Mouse (Mus musculus) thymus, postnatal 10 days (tissue): Measurements from ENCODE around the gene Map9.
A peak's percentile ranks its signal among the peaks of the same experiment; 100 is the strongest.
"Not testable (repeated sequence)": the region's sequence is repeated elsewhere in the genome, so short reads cannot be mapped to it uniquely, and the experiment has no call there.

ENCODE experiments used
- DNase-seq, 2 experiments: peaks; one replicate each; pipeline ENCODE4 v3.0.0; 2021; ENCODE audit warnings: low spot score in 2 of 2

Map9 gene

DNA sequence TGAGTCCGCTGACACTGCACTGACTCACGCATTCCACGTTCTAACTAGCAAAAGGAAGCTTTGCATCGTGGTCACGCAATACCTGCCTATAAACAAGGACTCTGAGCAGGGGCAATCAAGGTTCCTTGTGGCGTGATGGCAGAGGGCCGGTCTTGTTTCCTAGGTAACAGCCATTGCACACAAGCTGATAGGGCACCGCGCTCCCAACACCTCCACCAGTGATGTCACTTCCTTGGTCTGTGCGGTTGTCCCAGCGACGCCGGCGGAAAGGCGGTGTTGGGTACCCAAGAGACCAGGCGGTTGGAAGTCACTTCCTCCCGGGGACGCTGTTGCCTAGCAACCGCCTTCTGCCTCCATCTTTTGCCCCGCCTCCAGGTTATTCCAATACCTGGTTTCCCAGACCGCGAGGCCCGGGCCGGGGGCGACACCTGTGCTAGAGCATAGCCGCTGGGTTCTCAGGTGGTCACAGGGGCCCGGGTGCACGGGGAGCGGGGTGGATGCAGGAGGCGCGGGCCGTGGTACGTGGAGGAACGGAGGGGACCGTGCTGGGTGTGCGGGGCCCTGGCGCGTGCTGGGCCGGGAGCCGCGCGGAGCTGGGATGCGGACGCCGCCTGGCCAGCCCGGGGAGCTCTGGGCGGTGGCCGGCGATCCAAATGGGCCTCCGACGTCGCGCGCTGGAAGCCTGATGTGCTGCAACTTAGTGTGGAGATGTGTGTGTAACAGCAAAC is at the start of gene Map9:
Gene Map9 (plus strand): TSS at position 248 of the 728 bp plus-strand sequence.
- peak; percentile 90 to 94 for DNase-seq

DNA sequence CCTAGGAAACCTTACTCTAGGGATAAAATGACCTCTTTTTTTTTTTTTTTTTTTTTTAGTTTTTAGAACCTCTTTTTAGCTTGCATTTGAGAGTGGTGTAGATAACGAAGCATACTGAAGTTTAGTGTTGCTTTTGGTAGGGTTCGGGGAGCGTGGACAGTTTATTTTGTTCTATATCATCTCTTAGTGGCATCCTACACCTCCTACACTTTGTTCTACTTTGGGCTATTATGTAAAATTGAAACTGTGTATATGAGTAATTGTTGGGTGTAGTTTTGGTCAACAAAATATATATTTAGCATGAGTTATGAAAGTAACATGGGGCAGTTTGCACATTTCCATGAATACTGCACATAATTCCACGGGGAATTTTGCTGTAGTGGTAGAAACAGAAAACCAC is 42.1 kb upstream of the Map9 start:
- DNase-seq, result no peak

DNA sequence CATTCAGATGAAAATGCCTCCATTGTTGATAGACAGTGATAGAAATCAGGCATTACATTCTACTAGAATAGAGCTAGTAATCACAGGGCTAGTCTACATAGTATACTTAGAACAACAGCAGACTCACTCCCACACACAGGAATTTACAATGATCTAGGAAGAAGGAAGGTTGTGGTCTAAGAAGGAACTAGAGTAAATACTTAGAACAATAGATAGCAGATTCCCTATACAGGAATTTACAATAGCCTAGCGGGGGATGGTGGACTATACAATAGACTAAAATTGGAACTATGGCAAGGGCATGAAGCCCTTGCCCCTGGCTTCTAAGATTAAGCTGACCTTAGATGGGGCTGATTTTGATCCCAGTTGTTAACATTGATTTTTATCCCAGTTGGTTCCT is 31.1 kb upstream of the Map9 start:
- not testable (repeated sequence) for DNase-seq

DNA sequence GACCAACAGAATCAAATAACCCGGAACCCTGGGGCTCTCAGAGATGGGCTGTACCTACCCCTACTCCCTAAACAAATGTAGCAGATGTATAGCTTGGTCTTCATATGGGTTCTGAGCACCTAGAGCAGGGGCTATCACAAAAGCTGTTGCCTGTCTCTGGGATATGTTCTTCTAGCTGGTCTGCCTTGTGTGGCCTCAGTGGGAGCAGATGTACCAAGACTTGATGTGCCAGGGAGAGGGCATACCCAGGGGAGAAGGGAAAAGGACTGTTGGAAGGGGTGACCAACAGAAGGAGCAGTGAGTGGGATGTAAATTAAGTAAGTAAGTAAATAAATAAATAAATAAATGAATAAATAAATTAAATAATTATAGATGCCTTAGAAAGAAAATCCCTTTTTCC is 25.8 kb upstream of the Map9 start:
- no peak for DNase-seq

DNA sequence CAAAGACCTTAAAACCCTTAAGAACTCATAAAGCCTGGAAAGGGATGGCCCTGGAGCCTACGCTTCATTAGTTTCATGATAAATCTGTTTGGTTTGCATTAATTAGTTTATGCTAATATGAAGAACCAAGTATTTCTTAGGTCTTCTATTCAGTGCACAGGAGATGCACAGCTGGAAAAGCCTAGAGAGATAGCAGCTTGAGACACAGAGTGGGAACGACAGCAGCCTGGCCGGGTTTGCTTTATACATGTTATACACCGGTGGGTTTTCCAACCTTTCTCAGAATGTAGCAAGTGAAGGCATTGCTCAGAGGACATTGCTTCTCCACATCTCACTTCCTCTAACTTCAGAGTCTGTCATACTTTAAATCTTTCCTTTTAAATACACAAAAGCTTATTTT is 25.3 kb upstream of the Map9 start:
- no peak for DNase-seq

DNA sequence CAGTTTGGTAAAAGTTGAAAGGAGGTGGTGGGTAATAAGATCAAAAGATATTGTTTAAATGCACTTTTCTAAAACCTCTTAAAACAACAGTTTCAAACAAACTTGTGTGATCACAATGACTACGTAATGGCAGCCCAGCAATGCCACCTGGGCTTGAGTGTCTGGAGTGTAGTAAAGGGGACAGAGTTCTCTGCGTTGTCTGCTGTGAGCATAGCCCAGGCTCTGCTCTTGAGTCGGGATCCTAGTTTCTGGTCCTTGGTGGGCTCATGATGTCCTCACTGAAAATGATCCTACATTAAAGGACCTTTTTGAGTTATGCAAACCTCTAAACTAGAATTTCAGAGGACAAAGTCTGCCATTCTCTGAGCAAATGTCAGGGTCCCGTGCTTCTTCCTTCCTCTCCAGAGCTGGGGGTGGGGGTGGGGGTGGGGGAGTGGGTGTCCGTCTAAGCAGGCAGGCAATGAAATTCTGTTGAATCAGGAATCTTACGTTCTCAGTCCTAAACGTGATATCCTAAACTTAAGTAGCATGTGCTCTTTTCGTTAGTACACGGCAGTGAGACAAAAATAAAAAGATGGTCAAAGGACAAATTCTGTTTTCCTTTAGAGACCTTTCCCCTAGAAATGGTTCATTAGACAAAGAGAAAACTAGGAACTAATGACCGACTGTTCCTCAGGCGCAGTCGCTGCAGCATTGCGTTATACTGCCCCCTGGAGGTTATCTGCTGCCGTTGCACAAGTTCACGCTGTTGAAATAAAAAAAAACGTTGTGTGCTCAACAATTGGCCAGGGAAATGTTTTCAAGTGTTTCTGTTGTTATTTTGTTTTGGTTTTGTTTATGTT is 24.5 kb upstream of the Map9 start:
- peak in 1 of 2 experiments; percentile 65 for DNase-seq

DNA sequence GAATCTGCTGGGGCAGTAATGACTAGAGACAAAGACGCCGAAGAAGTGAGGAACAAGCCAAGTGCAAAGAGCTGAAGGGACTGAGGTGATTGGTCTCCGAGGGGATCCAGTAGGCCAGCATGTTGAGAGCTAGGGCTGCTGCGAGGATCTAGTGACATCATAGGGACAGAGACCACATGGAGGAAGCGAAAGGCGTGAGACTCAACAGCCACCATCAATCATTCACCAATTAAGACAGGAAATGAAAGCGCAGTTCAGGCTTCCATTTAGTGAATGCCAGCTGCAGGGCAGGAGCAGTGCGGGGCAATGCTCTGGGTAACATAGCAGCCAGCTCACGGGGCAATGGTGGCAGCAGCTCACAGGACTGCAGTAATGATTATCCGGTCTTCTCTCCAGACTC is 17.7 kb upstream of the Map9 start:
- DNase-seq, result no peak

DNA sequence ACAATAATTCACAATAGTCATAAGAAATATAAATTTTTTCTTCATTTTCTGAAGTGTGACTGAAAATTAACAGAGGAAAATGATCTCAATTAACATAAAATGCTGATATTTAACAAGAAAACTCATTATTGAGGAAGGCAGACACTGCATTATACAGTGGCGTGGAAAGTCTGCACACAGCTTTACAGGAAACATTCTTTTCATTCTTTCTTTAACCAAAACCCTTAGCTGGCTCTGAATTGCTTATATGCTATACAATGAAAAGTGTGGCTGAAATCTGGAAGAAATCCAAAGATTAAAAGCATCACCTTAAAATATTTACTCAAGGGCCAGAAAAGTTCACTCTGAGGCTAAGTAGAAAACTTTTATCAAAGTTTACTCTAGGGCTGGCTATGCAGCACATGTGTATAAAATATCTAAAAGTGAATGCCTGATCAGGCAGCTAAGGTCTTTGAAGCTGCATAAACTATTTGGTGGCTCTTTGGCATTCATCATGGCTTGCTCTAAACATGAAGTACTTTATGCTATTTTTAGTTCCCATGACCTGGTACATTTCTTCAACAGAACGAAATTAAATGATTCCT is 9.5 kb upstream of the Map9 start:
- DNase-seq, result no peak

DNA sequence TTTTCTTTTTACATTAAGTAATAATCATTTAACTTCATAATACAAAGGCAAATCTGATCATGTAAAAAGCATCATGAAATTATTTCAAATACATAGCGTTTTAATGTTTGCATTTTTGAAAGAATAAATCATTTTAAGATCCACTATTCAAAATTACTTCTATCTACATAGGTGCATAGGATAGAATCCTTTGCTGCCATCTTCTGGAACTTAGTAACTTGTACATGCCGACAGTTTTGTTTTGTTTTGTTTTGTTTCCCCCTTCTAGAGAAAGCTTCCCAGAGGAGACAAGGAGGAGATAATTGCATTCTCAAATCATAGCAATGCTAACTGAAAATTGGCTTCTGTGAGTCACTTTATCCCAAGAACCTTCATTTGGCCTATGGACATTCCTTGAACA is 7.5 kb upstream of the Map9 start:
- no peak for DNase-seq

DNA sequence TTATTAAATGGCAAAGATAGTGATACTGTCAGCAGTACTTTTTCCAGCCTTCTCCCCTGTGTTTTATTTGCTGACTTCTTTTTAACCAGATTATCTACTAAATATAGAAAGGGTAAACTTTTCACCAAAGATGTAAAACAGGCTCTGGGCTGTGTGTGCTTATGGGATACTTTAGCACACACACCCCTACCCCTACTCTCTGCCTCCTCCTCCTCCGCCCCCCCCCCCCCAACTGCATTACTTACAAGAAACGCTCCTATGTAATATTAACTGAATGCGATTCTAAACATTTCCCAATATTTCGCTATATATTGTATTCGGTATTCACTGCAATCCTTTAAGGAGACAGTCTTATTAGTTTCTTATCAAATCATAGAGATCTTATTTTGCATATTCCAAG is 504 bp upstream of the Map9 start:
- no peak for DNase-seq

DNA sequence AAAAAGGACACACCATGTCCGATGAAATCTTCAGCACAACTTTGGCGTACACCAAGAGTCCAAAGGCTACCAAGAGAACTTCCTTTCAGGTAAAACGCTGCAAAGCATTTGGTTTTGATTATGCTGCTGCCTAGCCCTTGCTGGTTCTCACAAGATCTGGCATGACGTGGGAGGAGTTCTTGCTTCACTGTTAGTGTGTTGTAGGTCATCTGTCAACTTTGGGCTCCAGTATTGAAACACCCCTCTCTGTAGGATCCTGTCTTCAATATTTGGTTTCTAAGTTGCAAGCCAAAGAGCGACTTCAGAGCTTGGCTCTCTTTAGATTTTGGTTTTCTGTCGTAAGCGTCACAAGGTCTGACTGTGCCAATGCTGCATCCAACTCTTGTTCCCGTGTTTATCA is 1.2 kb downstream of the Map9 start:
- no peak for DNase-seq

DNA sequence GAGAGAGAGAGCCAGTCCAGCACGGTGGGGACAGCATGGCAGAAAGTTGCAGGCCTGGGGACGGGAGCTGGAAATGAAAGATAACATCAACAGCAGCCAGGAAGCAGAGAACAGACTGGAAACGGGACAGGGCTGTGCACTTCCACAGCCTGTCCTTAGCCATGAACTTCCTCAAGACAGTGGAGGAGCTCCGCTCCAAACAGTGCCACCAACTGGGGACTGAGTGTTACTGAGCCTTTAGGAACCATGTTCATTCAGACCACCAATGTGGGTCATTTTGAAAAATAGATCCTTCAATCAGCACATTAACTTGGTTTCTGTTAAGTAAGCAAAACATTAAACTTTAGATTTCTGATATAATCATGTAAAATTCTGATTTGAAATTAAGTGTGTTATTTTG is 4.6 kb downstream of the Map9 start:
- DNase-seq, result no peak

DNA sequence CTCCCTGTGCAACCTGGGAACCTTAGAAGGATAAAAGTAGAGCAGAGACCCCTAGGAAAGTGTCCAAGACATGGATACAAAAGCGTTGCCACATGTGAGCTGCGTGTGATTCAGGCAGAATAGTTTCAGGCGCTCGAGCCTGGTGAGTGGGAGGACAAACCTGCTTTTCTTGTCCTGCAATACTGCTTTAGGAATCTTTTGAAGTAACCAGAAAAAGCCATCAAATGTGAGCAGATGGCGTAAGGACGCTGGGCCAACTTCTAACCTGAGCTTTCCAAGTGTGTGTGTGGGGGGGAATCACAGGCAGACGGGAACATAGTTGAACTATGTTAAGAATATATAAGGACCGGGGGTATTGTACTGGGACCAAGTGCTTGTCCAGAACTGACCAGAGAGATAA is 6.7 kb downstream of the Map9 start:
- DNase-seq, result no peak

DNA sequence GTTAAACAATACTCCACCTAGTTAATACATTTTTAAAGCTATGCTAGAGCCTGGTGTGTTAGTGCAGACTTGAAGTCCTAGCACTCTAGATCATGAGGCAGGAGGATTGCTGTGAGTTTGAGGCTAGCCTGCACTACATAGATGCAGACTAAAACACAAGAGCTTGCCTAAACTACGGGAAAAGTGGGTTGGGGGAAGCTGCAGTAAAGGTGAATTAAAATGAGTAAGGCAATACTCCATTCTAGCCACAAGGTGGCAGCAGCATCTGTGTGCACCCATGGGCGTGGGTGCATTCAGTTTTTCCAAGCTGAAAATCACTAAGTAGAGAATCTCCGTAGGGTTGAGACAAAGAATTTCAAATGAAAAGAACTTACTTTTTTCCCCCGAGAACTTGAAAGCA is 7.1 kb downstream of the Map9 start:
- DNase-seq, result peak in 1 of 2 experiments; percentile 17

DNA sequence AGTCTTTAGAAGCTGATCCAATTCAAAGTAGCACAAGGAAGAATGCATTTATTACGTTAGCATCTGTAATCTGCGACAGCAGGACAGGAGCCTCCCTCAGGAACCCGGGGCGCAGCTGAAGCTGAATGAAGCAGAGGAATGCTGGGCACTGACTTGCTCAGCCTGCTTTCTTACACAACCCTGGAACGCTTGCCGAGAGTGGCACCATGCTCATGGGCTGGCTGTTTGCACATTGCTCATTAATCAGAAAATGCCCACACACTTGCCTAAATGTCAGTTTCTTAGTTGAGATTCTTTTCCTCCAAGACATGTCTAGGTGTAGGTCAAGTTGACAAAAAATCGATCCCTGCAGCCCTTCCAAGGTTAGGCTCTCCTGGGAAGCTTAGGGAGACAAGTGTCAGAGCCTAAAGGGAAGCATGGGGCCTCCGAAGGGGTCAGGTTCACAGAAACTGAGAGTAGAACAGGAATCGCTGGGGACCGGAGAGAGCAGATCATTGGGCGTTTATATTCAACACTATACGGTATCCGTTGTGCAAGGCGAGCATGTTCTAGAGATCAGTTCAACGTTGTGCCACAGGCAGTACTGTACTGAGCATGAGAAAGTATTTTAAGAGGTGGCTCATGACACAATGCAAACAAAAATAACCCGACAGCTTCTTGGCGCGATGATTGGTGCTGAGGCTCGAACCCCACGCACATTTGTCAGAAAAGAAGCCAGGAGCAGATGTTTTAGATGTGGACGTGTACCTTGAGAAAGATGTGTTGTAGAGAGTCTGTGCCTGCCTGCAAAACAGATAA is 11.4 kb downstream of the Map9 start:
- DNase-seq, result no peak

DNA sequence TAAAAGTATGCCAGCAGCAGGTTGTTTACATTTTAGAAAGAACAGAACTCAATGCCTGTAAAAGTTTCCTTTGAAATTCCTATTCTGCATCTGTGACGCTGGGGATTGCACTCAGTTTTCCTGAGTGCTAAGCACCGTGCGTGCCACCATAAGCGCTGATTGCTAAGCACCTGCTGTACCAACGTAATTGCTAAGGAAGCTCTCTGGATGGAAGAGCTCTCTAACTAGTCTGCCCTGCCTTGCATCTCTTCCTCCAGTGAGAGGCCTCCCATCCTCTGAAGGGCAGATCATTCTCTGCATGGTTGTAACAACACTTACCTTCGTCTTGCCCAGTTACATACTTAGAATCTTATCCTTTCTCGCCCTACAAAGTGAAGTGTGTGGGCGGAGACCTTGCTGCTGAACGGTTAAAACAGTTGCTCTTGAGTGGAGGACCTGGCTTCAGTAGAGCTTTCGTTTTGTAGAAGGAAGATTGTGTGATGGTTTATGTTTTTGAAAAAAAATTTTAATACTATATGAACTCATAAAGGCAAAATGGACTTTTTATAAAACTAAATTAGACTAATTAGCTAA is 12.7 kb downstream of the Map9 start:
- DNase-seq, result no peak

DNA sequence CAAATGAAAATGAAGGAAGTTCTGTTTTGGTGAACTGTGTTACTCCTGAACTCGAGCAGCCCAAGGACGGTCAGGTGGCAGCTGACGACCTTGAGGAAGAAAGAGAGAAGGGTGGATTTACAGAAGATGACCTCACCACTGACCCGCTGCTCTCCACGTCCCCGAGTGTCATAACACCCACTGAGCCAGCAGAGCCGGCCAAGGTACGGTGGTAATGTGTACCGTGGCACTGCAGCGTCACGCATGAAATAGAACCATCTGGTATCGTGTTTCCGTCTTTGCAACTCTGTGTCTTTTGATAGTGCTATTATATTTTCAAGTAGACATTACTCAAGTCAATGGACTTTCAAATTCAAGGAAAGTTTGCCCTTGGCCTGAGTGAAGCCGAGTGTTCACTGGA is 19.1 kb downstream of the Map9 start:
- no peak for DNase-seq

DNA sequence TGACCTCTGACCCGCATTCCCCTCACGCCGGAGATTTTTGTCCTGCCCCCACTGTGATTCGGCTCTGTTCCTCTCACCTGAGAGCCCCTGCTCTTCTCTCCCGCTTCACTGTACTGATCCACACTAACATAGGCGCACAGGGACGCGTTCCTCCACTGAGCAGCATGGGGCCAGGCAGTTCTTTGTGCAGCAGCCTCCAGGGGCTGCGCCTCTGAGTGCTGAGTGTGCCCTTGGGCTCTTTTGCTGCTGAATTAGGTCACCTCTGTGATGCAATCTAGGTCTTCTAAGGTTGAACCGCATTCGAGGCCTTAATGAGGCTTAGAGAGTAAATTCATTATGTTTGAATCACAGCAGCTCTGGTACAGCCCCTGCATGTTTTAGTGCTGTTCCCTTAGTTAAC is 24.5 kb downstream of the Map9 start:
- no peak for DNase-seq

DNA sequence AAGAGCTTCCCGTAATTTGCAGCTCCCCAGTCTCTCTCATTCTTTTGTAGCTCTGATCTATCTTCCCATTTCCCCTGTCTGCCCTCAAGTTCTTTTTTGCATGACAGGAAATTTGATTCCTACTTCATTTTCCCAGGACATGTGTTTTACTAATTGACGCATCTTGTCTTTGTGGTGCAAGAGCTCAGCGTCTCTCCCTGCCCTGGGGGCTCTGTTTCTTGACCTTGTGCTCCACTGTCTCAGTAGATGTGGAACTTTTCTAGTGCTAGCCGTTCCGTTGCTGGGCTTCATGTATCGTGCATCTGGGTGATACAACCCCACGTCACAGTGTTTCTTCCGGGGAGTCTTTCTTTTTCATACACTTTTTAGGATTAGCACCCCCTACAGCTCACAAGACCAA is 27.2 kb downstream of the Map9 start:
- DNase-seq, result no peak

DNA sequence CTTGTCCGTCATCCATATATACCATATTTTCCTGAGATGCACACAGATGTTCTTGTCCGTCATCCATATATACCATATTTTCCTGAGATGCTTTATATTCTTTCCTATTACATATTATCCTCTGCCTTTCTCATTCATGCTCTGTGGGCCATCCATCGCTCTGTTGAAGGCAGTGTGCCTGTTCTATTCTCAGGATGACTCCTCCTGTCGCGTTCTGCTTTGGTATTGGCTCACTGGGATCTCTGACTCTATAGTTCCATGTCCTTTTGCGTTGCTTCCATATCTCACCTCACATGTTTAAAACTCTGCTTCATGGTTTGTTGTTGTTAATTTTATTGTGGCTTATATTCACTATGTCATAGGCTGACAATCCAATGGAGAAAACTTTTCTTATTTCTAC is 48.0 kb downstream of the Map9 start:
- no peak for DNase-seq

DNA sequence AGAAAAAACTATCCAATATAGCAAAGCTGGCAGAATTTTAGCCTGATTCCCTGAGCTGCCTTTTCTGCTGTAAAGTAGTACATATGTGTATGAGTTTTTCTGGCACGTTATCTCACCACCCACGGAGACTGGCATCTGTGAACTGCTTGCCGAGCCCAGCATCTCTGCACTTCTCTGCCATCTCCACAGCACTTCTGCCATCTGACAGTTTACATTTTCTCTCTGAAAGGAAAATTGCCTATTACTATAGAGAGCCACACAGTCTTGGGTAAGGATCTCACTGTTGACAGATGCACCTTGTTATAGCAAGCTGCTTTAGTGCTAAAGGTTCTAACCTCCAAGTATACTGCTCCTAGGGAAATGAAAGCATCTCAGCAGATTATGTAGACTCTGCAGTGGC is 48.5 kb downstream of the Map9 start:
- DNase-seq, result no peak

DNA sequence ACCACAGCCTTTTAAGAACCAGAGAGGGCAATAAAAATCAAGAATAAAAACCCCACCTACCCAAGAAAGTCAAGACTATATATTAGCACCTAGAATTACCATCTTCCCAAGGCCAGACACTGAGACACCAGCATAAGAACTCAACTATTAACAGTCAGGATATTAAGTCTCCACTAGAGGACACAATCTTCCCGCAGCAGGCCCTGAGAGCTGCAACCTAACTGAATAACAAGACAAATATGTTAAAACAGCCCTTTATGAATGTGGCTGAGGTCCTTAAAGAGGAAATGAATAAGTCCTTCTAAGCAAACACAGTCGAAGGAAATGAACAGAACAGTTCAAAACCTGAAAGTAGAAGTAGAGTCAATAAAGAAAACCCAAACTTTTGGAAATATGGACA is 49.6 kb downstream of the Map9 start:
- no peak for DNase-seq
